Mouse (Mus musculus) hindbrain, postnatal 0 days (tissue): Measurements from ENCODE around the gene Gm21915. TPM values are rescaled to one million over a fixed set of nuclear protein-coding genes. Genes with fewer than 3 reads are reported as not detected.
A peak's percentile ranks its signal among the peaks of the same experiment; 100 is the strongest.

Experiments used
- ATAC-seq: fragments of 200-750 bp; cut with Nextera tagmentation; 2 replicates; pipeline ENCODE4 v1.8.0; 2017; ENCODE audit warnings: mild to moderate bottlenecking, moderate TSS enrichment, moderate library complexity
- DNase-seq: peaks from one replicate; pipeline ENCODE4 v3.0.0-alpha.2; 2015; ENCODE audit warnings: low spot score
- H3K27ac ChIP-seq: fragments of 300-500 bp; sonication (generic); 2 replicates; pipeline ENCODE4 v1.5.1; 2014; ENCODE audit warnings: mild to moderate bottlenecking
- H3K27me3 ChIP-seq: fragments of 300-500 bp; sonication (generic); 2 replicates; pipeline ENCODE4 v1.6.1; 2014; ENCODE audit warnings: low read length, mixed read lengths; ENCODE audit not compliant: insufficient read depth
- H3K36me3 ChIP-seq: fragments of 300-500 bp; sonication (generic); 2 replicates; pipeline ENCODE4 v1.6.1; 2014; ENCODE audit warnings: low read length, mixed read lengths; ENCODE audit not compliant: insufficient read depth
- H3K4me1 ChIP-seq: fragments of 300-500 bp; sonication (generic); 2 replicates; pipeline ENCODE4 v1.6.1; 2014; ENCODE audit warnings: antibody characterized with exemption, low read length, mixed read lengths; ENCODE audit not compliant: insufficient read depth
- H3K4me2 ChIP-seq: fragments of 300-500 bp; sonication (generic); 2 replicates; pipeline ENCODE4 v1.6.1; 2014; ENCODE audit warnings: low read depth, mild to moderate bottlenecking, low read length, moderate library complexity, mixed read lengths
- H3K4me3 ChIP-seq: fragments of 300-500 bp; sonication (generic); 2 replicates; pipeline ENCODE4 v1.5.1; 2014; ENCODE audit warnings: low read length
- H3K9ac ChIP-seq: fragments of 300-500 bp; sonication (generic); replicated peaks from 2 replicates; pipeline ENCODE4 v1.6.1; 2014; ENCODE audit warnings: mild to moderate bottlenecking, low read length, moderate library complexity, mixed read lengths
- H3K9me3 ChIP-seq: fragments of 300-500 bp; sonication (generic); 2 replicates; pipeline ENCODE4 v1.6.1; 2016; ENCODE audit warnings: low read length, mixed read lengths
- CTCF ChIP-seq: IDR thresholded peaks from 2 replicates; pipeline ENCODE4 v1.5.1; 2016; ENCODE audit warnings: antibody characterized with exemption, control low read depth, low read depth
- WGBS: fragments of 180-500 bp; shearing (Covaris S2); extraction: QIAGEN DNeasy Blood & Tissue Kit; methylation state at CpG from one replicate; pipeline ENCODE4 v1.1.7; 2014; 5-methylcytosine and 5-hydroxymethylcytosine counted together
- polyA plus RNA-seq: library from polyadenylated mRNA; unstranded; fragments of >200 nt; fragmentation: Nextera tagmentation; extraction: Ambion mirVana; gene quantifications from 2 replicates; pipeline ENCODE4 v1.2.1, GENCODE M21; 2015
- total RNA-seq: library from RNA; depleted of rRNA; stranded (reverse); fragments of >200 nt; gene quantifications from 2 replicates; pipeline ENCODE4 v1.2.3, GENCODE M21; 2014

The Gm21915 gene
- total and polyA plus RNA-seq, 2 experiments from 2014 or later: not detected

- Histone ChIP-seq H3K9me3 (no peaks in the 10 kb centered on the region), H3K36me3 (no peaks in the 10 kb centered on the region), H3K27me3 (no peaks in the 10 kb centered on the region), H3K4me2 (no peak overlapping the region), H3K4me1 (peaks cover 6% of the 10 kb centered on the region), H3K27ac (no peak overlapping the region), H3K4me3 (no peak overlapping the region), H3K9ac (no peak overlapping the region)
- no peak for TF ChIP-seq CTCF
- WGBS: 62% methylated on average over 10 of the region's 10 CpGs
- ATAC-seq: no peak
- no peak for DNase-seq
Observed at GRCm38 (mm10) chr9:40639536-40640187, 30.8 kb upstream of the Gm21915 start.

GRCm38 (mm10) chr9:40641318-40641717 is 29.1 kb upstream of the Gm21915 start:
- no peak overlapping the region for H3K4me3 ChIP-seq
- ATAC-seq (no peak), DNase-seq (no peak)
- no peak overlapping the region for H3K27ac ChIP-seq
- no peaks in the 10 kb centered on the region for H3K36me3 ChIP-seq
- H3K27me3 ChIP-seq: no peaks in the 10 kb centered on the region
- 65% methylated on average over 2 of the region's 2 CpGs for WGBS
- H3K4me2 ChIP-seq: no peak overlapping the region
- H3K9ac ChIP-seq: no peak overlapping the region
- no peak for TF ChIP-seq CTCF
- no peaks in the 10 kb centered on the region for H3K9me3 ChIP-seq
- H3K4me1 ChIP-seq: peaks cover 6% of the 10 kb centered on the region

- DNase-seq (no peak), ATAC-seq (no peak)
- TF ChIP-seq CTCF: no peak
- no peak overlapping the region for H3K27ac ChIP-seq
- no peaks in the 10 kb centered on the region for H3K36me3 ChIP-seq
- no peaks in the 10 kb centered on the region for H3K9me3 ChIP-seq
- 0 out of 2 replicates have a peak overlapping the region, but pooled peaks have one; percentile 9 for H3K9ac ChIP-seq
- no peak overlapping the region for H3K4me3 ChIP-seq
- H3K27me3 ChIP-seq: no peaks in the 10 kb centered on the region
- H3K4me2 ChIP-seq: no peak overlapping the region
- 13% methylated on average over 16 of the region's 16 CpGs for WGBS
- H3K4me1 ChIP-seq: peaks cover 6% of the 10 kb centered on the region
Observed at GRCm38 (mm10) chr9:40642470-40643220, 27.8 kb upstream of the Gm21915 start.

GRCm38 (mm10) chr9:40649444-40649843 is 21.0 kb upstream of the Gm21915 start:
- no peaks in the 10 kb centered on the region for H3K27me3 ChIP-seq
- ATAC-seq: no peak
- DNase-seq: no peak
- WGBS: 94% methylated on average over 3 of the region's 3 CpGs
- H3K4me2 ChIP-seq: no peak overlapping the region
- H3K4me1 ChIP-seq: no peaks in the 10 kb centered on the region
- no peak overlapping the region for H3K9ac ChIP-seq
- TF ChIP-seq CTCF: no peak
- H3K9me3 ChIP-seq: no peaks in the 10 kb centered on the region
- no peak overlapping the region for H3K27ac ChIP-seq
- no peaks in the 10 kb centered on the region for H3K36me3 ChIP-seq
- H3K4me3 ChIP-seq: no peak overlapping the region

- H3K27me3 ChIP-seq: no peaks in the 10 kb centered on the region
- no peak overlapping the region for H3K27ac ChIP-seq
- DNase-seq: no peak
- no peaks in the 10 kb centered on the region for H3K4me1 ChIP-seq
- no peak for ATAC-seq
- no peaks in the 10 kb centered on the region for H3K9me3 ChIP-seq
- TF ChIP-seq CTCF: no peak
- no peak overlapping the region for H3K4me3 ChIP-seq
- H3K9ac ChIP-seq: no peak overlapping the region
- H3K36me3 ChIP-seq: no peaks in the 10 kb centered on the region
- 57% methylated on average over 6 of the region's 6 CpGs for WGBS
- H3K4me2 ChIP-seq: no peak overlapping the region
Observed at GRCm38 (mm10) chr9:40649983-40650382, 20.4 kb upstream of the Gm21915 start.

- Histone ChIP-seq H3K4me1 (no peaks in the 10 kb centered on the region), H3K27ac (no peak overlapping the region), H3K9ac (no peak overlapping the region), H3K9me3 (no peaks in the 10 kb centered on the region), H3K4me2 (no peak overlapping the region), H3K27me3 (no peaks in the 10 kb centered on the region), H3K4me3 (no peak overlapping the region), H3K36me3 (no peaks in the 10 kb centered on the region)
- no peak for TF ChIP-seq CTCF
- no peak for DNase-seq
- ATAC-seq: no peak
- WGBS: 86% methylated on average over 4 of the region's 4 CpGs
Observed at GRCm38 (mm10) chr9:40651239-40651859, 19.1 kb upstream of the Gm21915 start.
